Mouse (Mus musculus) heart, embryonic 15.5 days (tissue): ENCODE results near the gene Cse1l. TPM values are rescaled to one million over a fixed set of nuclear protein-coding genes. Genes with fewer than 3 reads are reported as not detected.

Experiments used
- ATAC-seq: fragments of 200-750 bp; cut with Nextera tagmentation; replicated peaks from 2 replicates; pipeline ENCODE4 v1.8.0; 2017; ENCODE audit warnings: low read depth, moderate TSS enrichment; ENCODE audit not compliant: insufficient number of reproducible peaks, insufficient read depth, low FRiP score
- H3K27ac ChIP-seq: fragments of 300-500 bp; sonication (generic); 2 replicates; pipeline ENCODE4 v1.5.1; 2015; ENCODE audit warnings: mild to moderate bottlenecking, inconsistent platforms
- H3K27me3 ChIP-seq: fragments of 300-500 bp; sonication (generic); 2 replicates; pipeline ENCODE4 v1.6.1; 2015; ENCODE audit warnings: inconsistent platforms
- H3K36me3 ChIP-seq: fragments of 300-500 bp; sonication (generic); 2 replicates; pipeline ENCODE4 v1.6.1; 2015; ENCODE audit warnings: mild to moderate bottlenecking, inconsistent platforms
- H3K4me1 ChIP-seq: fragments of 300-500 bp; sonication (generic); replicated peaks from 2 replicates; pipeline ENCODE4 v1.6.1; 2015; ENCODE audit warnings: inconsistent platforms
- H3K4me2 ChIP-seq: fragments of 300-500 bp; sonication (generic); 2 replicates; pipeline ENCODE4 v1.6.1; 2015; ENCODE audit warnings: inconsistent platforms, mild to moderate bottlenecking, moderate library complexity
- H3K4me3 ChIP-seq: fragments of 300-500 bp; sonication (generic); 2 replicates; pipeline ENCODE4 v1.5.1; 2015; ENCODE audit warnings: mild to moderate bottlenecking, inconsistent platforms
- H3K9ac ChIP-seq: fragments of 300-500 bp; sonication (generic); 2 replicates; pipeline ENCODE4 v1.6.1; 2015; ENCODE audit warnings: mild to moderate bottlenecking, inconsistent platforms
- H3K9me3 ChIP-seq: fragments of 300-500 bp; sonication (generic); replicated peaks from 2 replicates; pipeline ENCODE4 v1.6.1; 2016; ENCODE audit warnings: inconsistent platforms
- WGBS: fragments of 180-500 bp; shearing (Covaris S2); methylation state at CpG from one replicate; pipeline ENCODE4 v1.1.7; 2015; ENCODE audit warnings: mixed read lengths; 5-methylcytosine and 5-hydroxymethylcytosine counted together
- polyA plus RNA-seq: library from polyadenylated mRNA; unstranded; fragments of >200 nt; fragmentation: Nextera tagmentation; extraction: Ambion mirVana; gene quantifications from 2 replicates; pipeline ENCODE4 v1.2.1, GENCODE M21; 2015

Cse1l gene
- polyA plus RNA-seq, 1 experiment from 2014 or later, result 70.0 TPM

- H3K9me3 ChIP-seq, result no peaks in the 10 kb centered on the region
- no peak overlapping the region for H3K27ac ChIP-seq
- 83% methylated on average over 7 of the region's 7 CpGs for WGBS
- H3K9ac ChIP-seq, result no peak overlapping the region
- H3K4me2 ChIP-seq, result no peak overlapping the region
- no peak overlapping the region for H3K4me3 ChIP-seq
- no peak for ATAC-seq
- no peaks in the 10 kb centered on the region for H3K27me3 ChIP-seq
- no peaks in the 10 kb centered on the region for H3K4me1 ChIP-seq
- peaks cover 40% of the 10 kb centered on the region for H3K36me3 ChIP-seq
Observed at GRCm38 (mm10) chr2:166885066-166885465, 20.8 kb upstream of the Cse1l start.

- Histone ChIP-seq H3K36me3 (peaks cover 45% of the 10 kb centered on the region), H3K4me3 (no peak overlapping the region), H3K27me3 (no peaks in the 10 kb centered on the region), H3K27ac (no peak overlapping the region), H3K9me3 (no peaks in the 10 kb centered on the region), H3K9ac (no peak overlapping the region), H3K4me2 (no peak overlapping the region), H3K4me1 (no peaks in the 10 kb centered on the region)
- no peak for ATAC-seq
- WGBS, result 77% methylated on average over 10 of the region's 10 CpGs
Observed at GRCm38 (mm10) chr2:166885619-166886018, 20.2 kb upstream of the Cse1l start.

GRCm38 (mm10) chr2:166886231-166886630 is 19.6 kb upstream of the Cse1l start:
- ATAC-seq, result no peak
- 84% methylated on average over 3 of the region's 3 CpGs for WGBS
- peaks cover 43% of the 10 kb centered on the region for H3K36me3 ChIP-seq
- H3K4me1 ChIP-seq, result no peaks in the 10 kb centered on the region
- no peak overlapping the region for H3K9ac ChIP-seq
- H3K27ac ChIP-seq, result no peak overlapping the region
- H3K9me3 ChIP-seq, result no peaks in the 10 kb centered on the region
- H3K27me3 ChIP-seq, result no peaks in the 10 kb centered on the region
- no peak overlapping the region for H3K4me2 ChIP-seq
- H3K4me3 ChIP-seq, result no peak overlapping the region

- Histone ChIP-seq H3K4me3 (no peak overlapping the region), H3K36me3 (peaks cover 41% of the 10 kb centered on the region), H3K9me3 (no peaks in the 10 kb centered on the region), H3K4me2 (no peak overlapping the region), H3K27ac (no peak overlapping the region), H3K9ac (no peak overlapping the region), H3K4me1 (no peaks in the 10 kb centered on the region), H3K27me3 (no peaks in the 10 kb centered on the region)
- WGBS, result 51% methylated on average over 11 of the region's 11 CpGs
- no peak for ATAC-seq
Observed at GRCm38 (mm10) chr2:166887816-166888215, 18.0 kb upstream of the Cse1l start.

GRCm38 (mm10) chr2:166891366-166891880 is 14.4 kb upstream of the Cse1l start:
- no peak overlapping the region for H3K4me2 ChIP-seq
- no peak overlapping the region for H3K9ac ChIP-seq
- no peaks in the 10 kb centered on the region for H3K9me3 ChIP-seq
- H3K4me1 ChIP-seq, result no peaks in the 10 kb centered on the region
- H3K27me3 ChIP-seq, result no peaks in the 10 kb centered on the region
- 76% methylated on average over 9 of the region's 9 CpGs for WGBS
- no peak overlapping the region for H3K27ac ChIP-seq
- ATAC-seq, result no peak
- H3K4me3 ChIP-seq, result no peak overlapping the region
- H3K36me3 ChIP-seq, result peaks cover 55% of the 10 kb centered on the region

- no peak overlapping the region for H3K9ac ChIP-seq
- H3K27ac ChIP-seq, result no peak overlapping the region
- no peak overlapping the region for H3K4me3 ChIP-seq
- peaks cover 57% of the 10 kb centered on the region for H3K36me3 ChIP-seq
- no peaks in the 10 kb centered on the region for H3K9me3 ChIP-seq
- no peaks in the 10 kb centered on the region for H3K27me3 ChIP-seq
- no peaks in the 10 kb centered on the region for H3K4me1 ChIP-seq
- H3K4me2 ChIP-seq, result no peak overlapping the region
- WGBS, result 83% methylated on average over 8 of the region's 8 CpGs
- no peak for ATAC-seq
Observed at GRCm38 (mm10) chr2:166892158-166892680, 13.6 kb upstream of the Cse1l start.

GRCm38 (mm10) chr2:166893036-166893435 is 12.8 kb upstream of the Cse1l start:
- no peaks in the 10 kb centered on the region for H3K27me3 ChIP-seq

GRCm38 (mm10) chr2:166896368-166896767 is 9.5 kb upstream of the Cse1l start:
- no peaks in the 10 kb centered on the region for H3K9me3 ChIP-seq
- ATAC-seq, result no peak

More at GRCm38 (mm10) chr2:166893036-166893435, 12.8 kb upstream of the Cse1l start:
- no peak overlapping the region for H3K4me3 ChIP-seq
- no peak overlapping the region for H3K9ac ChIP-seq
- ATAC-seq, result no peak
- H3K27ac ChIP-seq, result no peak overlapping the region
- peaks cover 57% of the 10 kb centered on the region for H3K36me3 ChIP-seq
- WGBS, result 90% methylated on average over 5 of the region's 5 CpGs
- H3K4me2 ChIP-seq, result no peak overlapping the region
- no peaks in the 10 kb centered on the region for H3K4me1 ChIP-seq
- H3K9me3 ChIP-seq, result no peaks in the 10 kb centered on the region

GRCm38 (mm10) chr2:166896974-166897373 is 8.9 kb upstream of the Cse1l start:
- WGBS, result 82% methylated on average over 12 of the region's 12 CpGs
- Histone ChIP-seq H3K4me1 (no peaks in the 10 kb centered on the region), H3K9me3 (no peaks in the 10 kb centered on the region), H3K27me3 (no peaks in the 10 kb centered on the region), H3K27ac (no peak overlapping the region), H3K36me3 (peaks cover 40% of the 10 kb centered on the region), H3K4me3 (no peak overlapping the region), H3K9ac (no peak overlapping the region), H3K4me2 (no peak overlapping the region)
- ATAC-seq, result no peak

More at GRCm38 (mm10) chr2:166896368-166896767, 9.5 kb upstream of the Cse1l start:
- Histone ChIP-seq H3K4me2 (no peak overlapping the region), H3K27me3 (no peaks in the 10 kb centered on the region), H3K4me1 (no peaks in the 10 kb centered on the region), H3K4me3 (no peak overlapping the region), H3K36me3 (peaks cover 46% of the 10 kb centered on the region), H3K9ac (no peak overlapping the region), H3K27ac (no peak overlapping the region)
- WGBS, result 85% methylated on average over 13 of the region's 13 CpGs

- Histone ChIP-seq H3K4me1 (no peaks in the 10 kb centered on the region), H3K4me3 (no peak overlapping the region), H3K27ac (no peak overlapping the region), H3K4me2 (no peak overlapping the region), H3K36me3 (peaks cover 24% of the 10 kb centered on the region), H3K9ac (no peak overlapping the region), H3K9me3 (no peaks in the 10 kb centered on the region), H3K27me3 (no peaks in the 10 kb centered on the region)
- WGBS, result 84% methylated on average over 2 of the region's 2 CpGs
- ATAC-seq, result no peak
Observed at GRCm38 (mm10) chr2:166899161-166899560, 6.7 kb upstream of the Cse1l start.

- no peak overlapping the region for H3K4me2 ChIP-seq
- no peaks in the 10 kb centered on the region for H3K9me3 ChIP-seq
- no peak for ATAC-seq
- no peaks in the 10 kb centered on the region for H3K4me1 ChIP-seq
- H3K4me3 ChIP-seq, result no peak overlapping the region
- peaks cover 18% of the 10 kb centered on the region for H3K36me3 ChIP-seq
- WGBS, result 72% methylated on average over 3 of the region's 3 CpGs
- H3K27ac ChIP-seq, result no peak overlapping the region
- no peak overlapping the region for H3K9ac ChIP-seq
- no peaks in the 10 kb centered on the region for H3K27me3 ChIP-seq
Observed at GRCm38 (mm10) chr2:166899746-166900145, 6.1 kb upstream of the Cse1l start.

- H3K27ac ChIP-seq, result no peak overlapping the region
- no peaks in the 10 kb centered on the region for H3K9me3 ChIP-seq
- H3K9ac ChIP-seq, result no peak overlapping the region
- H3K36me3 ChIP-seq, result peaks cover 9% of the 10 kb centered on the region; the same call in 1 of the 2 replicates
- no peaks in the 10 kb centered on the region for H3K27me3 ChIP-seq
- H3K4me2 ChIP-seq, result no peak overlapping the region
- no peak for ATAC-seq
- WGBS, result 84% methylated on average over 8 of the region's 8 CpGs
- H3K4me1 ChIP-seq, result peaks cover 4% of the 10 kb centered on the region
- no peak overlapping the region for H3K4me3 ChIP-seq
Observed at GRCm38 (mm10) chr2:166900792-166901505, 4.9 kb upstream of the Cse1l start.
